Mouse (Mus musculus) retina, adult 2 months (tissue): ENCODE data around the gene Dhx57.
"Not testable (repeated sequence)": the region's sequence is repeated elsewhere in the genome, so short reads cannot be mapped to it uniquely, and the experiment has no call there.

Source experiments
- DNase-seq: peaks from one replicate; pipeline ENCODE4 v3.0.0-alpha.2; 2012; ENCODE audit warnings: low read depth, low spot score

The Dhx57 gene

DNA sequence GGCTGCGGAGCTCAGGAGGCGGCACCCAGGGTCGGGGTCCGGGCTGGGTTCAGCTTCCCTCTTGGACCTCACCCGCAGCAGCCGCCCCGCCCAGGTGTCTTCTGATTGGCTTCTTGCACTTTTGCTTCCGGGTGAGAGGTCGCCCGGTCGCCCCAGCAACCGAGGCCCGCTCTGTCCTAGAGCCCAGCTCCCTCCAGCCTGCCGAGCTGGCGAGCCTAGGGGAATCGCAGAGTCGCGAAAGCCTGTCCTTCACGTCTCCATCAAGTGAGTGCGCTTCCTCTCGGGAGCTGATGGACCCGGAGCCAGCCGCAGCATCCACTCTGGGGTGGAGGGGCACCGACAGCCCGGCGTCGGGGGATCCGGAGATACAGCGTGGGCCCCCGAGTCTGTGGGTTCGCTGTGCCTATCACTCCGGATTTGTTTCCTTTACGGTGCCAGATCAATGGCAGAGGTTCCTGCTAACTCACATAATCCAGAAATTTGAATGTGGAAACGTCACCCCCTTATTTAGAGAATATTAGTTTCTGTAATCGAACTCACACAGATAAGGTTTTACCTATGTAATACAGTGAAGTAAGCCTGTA is at the start of gene Dhx57, which contains the start of gene Morn2:
TSS of gene Dhx57 (minus strand) at position 403 of the 584 bp plus-strand sequence.
TSS of gene Morn2 (plus strand) at position 130 of the 584 bp plus-strand sequence.
- DNase-seq, result peak; percentile 88

- no peak for DNase-seq
Observed at GRCm38 (mm10) chr17:80332386-80332785, 42.1 kb upstream of the Dhx57 start.

DNA sequence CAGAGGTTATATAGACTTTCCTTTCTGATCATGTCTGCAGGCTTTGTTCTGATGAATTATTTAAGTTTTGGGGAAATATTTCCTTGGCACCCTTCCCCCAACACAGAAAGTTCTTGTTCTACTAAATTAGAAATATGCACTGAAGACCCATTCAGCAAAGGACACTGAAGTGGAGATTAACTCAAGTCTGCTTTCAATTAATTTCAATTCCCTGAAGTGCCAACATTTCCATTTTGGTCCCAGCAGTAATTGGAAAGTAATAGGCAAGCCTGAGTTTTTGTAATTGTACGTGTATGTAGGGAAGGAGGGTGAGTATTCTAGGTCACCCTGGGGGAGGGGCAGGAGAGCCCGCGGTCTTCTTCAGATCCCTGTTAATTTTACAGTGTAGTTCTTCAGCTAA is 36.2 kb upstream of the Dhx57 start:
- DNase-seq, result no peak

DNA sequence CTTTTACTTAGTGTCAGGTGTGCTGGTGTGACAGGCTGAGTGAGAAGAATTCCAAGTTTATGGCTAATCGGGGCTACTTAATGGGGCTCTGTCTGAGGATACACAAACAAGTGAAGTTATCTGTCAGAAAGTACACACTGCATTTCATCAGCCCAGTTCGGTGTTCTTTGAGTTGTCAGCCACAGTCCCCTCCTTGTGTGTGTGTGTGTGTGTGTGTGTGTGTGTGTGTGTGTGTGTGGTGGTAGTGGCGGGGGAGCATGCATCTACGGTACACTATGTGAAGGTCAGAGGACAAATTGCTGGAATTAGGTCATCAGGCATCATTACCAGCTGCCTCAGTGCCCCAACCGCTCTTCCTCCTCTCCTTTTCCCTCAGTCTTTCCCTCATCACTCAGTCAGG is 35.2 kb upstream of the Dhx57 start:
- no peak for DNase-seq

DNA sequence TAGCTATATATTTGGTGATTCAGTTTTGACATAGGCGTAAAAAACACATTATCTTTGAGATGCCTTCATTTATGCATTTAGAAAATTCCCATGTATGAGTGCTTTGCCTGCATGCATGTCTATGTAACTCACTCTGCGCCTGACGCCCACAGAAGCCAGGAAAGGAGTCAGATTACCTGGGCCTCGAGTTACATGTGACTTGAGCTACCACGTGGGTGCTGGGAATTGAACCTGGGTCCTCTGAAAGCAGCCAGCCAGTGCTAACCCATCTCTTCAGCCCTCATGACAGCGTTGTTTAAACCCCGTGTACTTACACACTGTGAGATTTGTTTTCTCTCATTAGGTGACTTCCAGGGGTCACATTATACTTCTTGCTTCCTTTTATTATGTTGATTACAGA is 34.2 kb upstream of the Dhx57 start:
- DNase-seq, result no peak

- no peak for DNase-seq
Observed at GRCm38 (mm10) chr17:80323658-80324057, 33.4 kb upstream of the Dhx57 start.

- DNase-seq, result no peak
Observed at GRCm38 (mm10) chr17:80323015-80323414, 32.7 kb upstream of the Dhx57 start.

DNA sequence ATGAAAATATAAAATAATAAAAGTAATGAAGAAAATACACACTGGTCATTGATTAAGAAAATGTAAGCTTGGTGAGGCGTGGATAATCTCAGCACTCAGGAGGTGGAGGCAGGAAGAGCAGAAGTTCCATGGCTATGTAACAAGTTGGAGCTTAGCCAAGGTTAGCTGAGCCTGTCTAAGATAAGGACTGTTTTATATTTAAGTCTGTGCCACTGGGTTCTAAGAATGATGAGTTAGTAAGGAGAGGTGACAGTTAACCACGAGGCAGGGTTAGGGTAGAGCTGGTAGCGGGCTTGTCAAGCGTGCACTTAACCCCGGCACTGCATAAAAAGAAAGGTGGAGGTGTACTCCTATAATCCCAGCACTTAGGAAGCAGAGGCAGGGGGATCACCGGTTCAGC is 32.0 kb upstream of the Dhx57 start:
- no peak for DNase-seq

DNA sequence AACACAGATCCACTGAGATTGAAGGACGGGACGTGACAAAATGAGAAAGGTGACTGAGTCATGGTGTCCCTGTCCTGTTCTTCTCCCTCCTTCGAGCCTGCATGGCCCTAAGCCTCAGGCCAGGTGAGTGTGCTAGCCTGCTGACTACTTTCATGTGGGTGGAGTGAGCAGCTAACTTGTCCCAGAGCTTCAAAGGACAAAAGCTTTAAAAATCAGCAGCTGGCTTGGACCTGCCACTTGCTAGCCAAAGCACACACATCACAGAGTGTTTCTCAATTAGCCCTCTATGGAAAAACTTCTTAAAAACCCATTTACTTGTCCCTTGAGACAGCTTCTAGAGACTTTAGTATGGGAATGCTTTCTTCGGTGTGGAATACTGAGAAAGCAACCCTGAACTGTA is 22.1 kb upstream of the Dhx57 start:
- no peak for DNase-seq

- no peak for DNase-seq
Observed at GRCm38 (mm10) chr17:80311761-80312160, 21.5 kb upstream of the Dhx57 start.

DNA sequence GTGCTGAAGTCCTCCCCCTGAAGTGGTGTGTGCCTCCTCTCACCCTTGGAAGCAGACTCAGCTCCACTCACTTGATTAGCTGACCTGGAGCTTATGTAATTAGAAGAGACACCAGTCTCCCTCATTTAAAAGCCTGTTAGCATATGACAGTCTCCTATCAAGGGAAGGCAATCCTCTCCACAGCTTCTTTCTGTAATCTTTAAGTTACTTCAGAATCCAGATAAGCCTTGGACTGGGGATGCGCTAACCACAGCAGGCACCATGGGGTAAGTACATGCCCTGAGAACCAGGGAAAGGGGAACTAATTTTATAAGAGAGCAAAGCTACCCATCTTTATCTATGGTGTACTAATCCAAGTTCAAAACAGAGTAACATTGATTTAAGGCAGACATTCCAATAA is 17.0 kb upstream of the Dhx57 start, which contains the start of gene Arhgef33:
TSS of gene Arhgef33 (plus strand) at position 157 of the 400 bp plus-strand sequence.
- DNase-seq, result no peak

DNA sequence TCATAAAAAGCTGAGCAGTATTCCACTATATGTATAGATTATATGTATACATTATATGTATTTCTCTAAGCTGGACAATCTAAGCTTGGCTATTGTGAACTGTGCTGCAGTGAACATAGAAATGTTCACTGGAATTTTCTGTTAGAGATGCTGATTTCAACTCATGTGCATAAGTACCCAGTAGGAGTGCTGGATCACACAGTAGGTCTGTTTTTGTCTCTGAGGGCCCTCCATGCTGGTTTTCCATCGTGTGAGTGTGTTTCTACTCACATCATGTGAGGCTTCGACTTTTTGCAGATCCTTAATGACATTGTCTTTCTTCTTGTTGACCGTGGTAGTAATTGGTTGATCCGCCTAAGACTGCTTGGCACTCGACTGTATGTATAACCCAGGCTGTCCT is 8.6 kb upstream of the Dhx57 start:
- no peak for DNase-seq

DNA sequence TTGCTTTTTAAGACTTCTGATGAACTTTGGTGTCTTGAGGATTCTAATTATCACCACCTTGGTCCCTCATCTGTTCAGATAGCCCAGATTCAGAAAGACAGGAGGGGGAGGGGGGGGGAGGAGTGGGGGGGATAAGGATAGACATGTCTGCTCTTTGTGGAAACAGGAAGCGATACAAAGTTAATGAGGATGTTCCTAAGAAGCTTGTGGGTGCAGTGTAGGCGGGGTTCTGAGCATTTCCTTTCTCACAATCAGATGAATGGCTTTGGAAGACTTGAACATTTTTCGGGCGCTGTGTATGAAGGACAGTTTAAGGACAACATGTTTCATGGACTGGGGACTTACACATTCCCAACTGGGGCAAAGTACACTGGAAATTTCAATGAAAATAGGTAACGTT is 5.0 kb upstream of the Dhx57 start:
- no peak for DNase-seq

DNA sequence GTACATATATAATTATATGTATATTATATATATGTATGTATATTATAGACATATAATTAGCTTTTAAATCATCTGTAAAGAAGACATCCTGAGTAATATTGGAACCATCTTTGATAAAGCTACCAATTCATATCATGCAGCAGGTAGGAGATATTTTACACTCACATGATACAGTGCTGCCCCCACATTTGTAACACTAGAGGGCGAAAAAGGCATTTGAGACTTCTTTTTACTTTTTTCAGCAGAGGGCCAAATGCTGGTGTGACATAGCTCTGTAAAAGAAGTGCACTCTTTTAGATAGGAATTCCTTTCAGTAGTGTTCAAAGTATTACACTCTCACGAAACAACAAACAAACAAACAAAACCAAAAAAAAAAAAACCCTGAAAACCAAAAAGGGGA is 872 bp upstream of the Dhx57 start:
- DNase-seq, result no peak

DNA sequence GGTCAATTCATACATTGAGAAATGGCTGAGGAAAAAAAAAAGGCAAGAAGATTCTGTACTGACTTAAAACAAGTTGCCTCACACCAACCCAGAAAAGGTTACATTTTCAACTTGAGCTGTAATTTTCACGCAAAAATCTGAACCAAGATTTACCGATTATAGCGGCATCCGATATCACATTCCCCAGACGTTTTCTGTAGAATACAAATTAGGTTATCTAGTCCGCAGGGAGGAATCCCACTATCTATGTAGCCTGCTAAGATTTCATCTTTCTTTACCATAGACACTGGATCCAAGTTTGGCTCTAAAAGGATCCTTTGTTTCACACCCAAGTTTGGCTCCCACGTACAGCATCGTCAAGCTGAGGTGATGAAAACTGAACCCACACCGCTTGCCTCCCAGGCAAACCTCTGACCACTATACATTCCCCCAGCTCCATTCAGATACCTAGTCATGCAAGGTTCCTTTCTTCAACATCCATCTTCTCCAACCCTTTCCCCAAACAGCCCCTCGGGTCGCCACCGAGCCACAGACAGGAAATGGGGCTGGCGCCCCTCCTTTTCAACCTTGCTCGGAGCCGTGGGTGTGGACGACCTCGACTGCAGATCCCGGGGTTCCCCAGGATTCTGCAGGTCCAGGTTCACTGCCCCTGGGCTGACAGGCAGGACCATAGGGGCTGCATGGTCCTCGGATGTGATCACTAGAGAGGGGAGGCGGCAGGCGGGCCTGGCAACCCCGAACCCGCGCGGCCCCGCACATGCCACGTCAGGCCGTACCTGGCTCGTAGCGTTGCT is 799 bp downstream of the Dhx57 start:
- no peak for DNase-seq

DNA sequence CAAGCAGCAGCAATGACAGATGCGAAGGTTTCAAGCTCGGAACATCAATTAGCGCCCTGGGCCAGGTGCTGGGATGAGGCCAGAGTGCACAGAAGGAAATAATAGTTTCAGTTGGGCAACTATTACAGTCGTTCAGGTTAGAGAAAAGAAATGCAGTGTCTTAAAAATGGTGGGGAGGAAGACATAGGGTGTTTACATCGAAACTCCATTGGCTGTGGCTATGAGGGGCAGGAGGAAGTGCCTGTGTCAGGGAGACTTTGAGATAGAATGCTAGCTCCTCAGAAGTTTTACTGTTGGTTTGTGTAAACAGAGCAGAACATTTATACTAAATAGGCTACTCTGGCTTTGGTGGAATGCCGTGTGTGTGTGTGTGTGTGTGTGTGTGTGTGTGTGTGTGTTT is 2.3 kb downstream of the Dhx57 start:
- no peak for DNase-seq

DNA sequence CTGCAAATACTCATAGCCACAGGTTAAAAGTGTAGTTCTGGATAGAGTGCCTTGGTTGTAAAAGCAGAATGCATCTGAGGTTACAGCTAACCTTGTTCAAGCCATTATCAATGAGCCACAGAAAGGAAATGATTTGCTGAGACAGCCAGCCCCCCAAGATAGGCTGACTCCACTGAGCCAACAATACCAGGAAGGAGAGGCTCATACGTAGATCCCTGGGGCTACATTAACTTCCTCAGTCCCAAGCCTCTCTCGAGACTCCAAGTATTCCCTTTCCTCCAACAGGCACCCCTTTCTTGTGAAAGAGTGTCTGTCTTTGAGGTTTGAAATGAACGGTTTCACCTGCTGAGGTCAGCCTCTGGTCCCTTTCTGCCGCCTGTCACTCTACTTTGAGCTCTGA is 5.8 kb downstream of the Dhx57 start:
- no peak for DNase-seq

DNA sequence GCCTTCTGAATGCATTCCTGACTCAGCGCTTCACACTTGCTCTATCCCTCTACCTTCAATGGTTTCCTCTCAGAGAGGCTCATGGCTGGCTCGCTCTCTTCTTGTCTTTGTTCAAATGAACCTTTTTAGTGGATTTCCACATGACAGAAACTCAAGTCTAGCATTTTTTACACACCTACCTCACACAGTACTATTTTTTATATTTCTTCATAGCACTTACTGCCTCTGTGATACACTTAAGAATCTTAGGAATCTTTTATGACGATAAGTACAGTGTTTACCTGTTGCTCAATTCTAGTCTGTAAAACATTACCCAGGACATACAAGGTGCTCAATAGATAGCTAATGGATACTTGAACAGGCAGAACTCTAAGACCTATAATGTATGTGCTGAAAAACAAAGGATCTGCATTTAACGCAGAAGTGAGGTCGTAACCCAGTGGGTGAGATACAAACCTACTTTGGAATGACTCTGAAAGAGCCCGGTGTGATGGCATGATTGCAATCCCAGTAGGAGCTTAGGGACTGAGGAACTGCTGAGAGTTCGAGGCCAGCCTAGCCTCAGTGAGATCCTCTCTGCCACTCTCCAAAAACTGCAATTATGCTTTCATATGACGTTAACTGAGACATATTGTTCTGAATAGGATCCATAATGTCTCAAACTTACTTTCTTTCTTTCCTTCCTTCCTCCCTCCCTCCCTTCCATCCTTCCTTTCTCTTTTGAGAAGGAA is 10.8 kb downstream of the Dhx57 start:
- DNase-seq, result no peak

GRCm38 (mm10) chr17:80278255-80278654 is 12.0 kb downstream of the Dhx57 start:
- no peak for DNase-seq

- not testable (repeated sequence) for DNase-seq
Observed at GRCm38 (mm10) chr17:80270622-80271021, 19.7 kb downstream of the Dhx57 start.

DNA sequence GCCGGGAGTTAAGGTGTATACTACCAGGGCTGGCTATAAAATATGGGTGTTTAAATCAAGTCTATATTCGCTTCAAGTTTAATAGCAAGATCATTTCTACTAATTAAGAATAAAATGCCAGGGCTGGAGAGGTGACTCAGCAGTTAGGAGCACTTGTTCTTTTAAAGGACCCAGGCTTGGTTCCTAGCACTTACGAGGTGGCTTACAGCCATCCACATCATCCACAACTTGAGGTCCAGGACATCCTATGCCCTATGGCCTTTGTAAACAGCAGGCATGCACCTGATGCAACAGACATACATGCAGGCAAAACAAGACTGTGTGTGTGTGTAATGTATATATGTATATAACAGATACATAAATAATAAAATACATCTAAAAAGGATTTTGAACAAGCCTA is 22.1 kb downstream of the Dhx57 start:
- no peak for DNase-seq

DNA sequence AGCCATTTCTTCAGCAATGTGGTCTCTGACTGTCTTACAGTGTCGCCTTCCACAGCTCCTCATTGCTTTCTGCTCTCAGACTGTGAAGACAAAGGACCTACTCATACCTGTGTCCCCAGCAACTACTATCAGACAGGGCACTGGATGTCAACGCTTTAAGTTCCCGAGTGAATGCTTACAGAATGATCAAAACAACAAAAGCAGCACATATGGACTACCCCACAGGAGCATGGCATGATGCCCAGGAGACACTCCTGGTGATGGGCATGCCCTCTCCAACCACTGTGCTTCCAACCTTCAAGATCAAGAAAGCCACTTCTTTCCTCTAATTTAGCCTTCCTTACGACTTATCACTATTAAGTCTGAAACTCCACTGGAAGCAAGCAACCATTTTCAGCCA is 23.2 kb downstream of the Dhx57 start:
- DNase-seq, result no peak

- DNase-seq, result no peak
Observed at GRCm38 (mm10) chr17:80255208-80255607, 35.1 kb downstream of the Dhx57 start.
